11 mouse cellular contexts compared by ENCODE assay signal in the genomic region with DNA sequence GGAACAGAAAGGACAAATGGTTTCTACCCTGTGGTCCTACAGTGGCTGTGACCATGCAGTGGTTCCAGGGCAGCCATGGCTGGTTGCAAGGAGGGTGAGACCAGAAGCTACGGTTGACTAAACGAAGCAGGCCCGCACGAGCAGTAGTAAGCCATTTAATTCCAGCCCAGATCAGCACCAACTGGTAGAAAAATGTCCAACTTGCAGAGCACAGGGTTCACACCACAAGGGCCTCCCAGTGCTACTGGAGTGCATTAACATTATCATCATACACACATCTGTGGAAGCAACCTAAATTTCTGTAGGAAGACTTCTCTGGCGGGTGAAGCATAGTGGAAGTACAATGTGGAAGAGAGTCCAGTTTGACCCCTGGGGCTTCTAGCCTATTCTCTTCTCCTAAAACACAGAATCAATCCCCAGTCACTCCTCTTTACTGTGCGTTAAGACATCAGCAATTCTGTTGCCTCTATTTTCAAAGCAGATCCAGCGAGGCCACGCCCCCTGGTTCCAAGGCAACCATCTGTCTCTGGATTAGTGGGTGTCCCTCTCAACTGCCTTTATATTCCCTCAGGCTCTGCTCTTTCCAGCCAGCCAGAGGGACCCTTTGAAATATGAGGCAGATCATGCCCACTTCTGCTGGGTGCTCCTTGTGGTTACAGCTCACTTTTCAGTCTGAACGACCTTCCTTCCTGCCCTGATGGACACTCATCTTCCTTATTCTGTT.
DNase-seq lines count a peak whose midpoint lies in the region; ATAC-seq lines count a peak whose summit lies in the region.
"Had no signal": no experiment of that assay in that cellular context is flagged by ENCODE, and none has a peak within 500 bp of the region (broad histone marks: within the 10 kb centered on the region; RNA-seq: fewer than 3 reads in every experiment).

No protein-coding gene starts in this region.

- H3K27ac ChIP-seq in hindbrain, embryonic 13.5 days = peak overlapping the region; percentile 48
- no peak overlapping the region for H3K27ac ChIP-seq in midbrain, embryonic 16.5 days (ENCODE audit: low read length)
- no peak overlapping the region for H3K27ac ChIP-seq in liver, embryonic 12.5 days
- H3K27ac ChIP-seq: limb, embryonic 15.5 days had no signal

- peaks cover 17% of the 10 kb centered on the region for H3K4me1 ChIP-seq in hindbrain, embryonic 13.5 days (replicated peaks)
- no peaks in the 10 kb centered on the region; the same call in 1 of the 2 replicates for H3K4me1 ChIP-seq in midbrain, embryonic 16.5 days (ENCODE audit: control insufficient read depth, insufficient read depth, low read length)
- H3K4me1 ChIP-seq in liver, embryonic 12.5 days = no peaks in the 10 kb centered on the region
- H3K4me1 ChIP-seq: limb, embryonic 15.5 days; megakaryocyte, embryonic 14.5 days had no signal

- intact Hi-C loops in heart, postnatal 25 days (cut with DNase I) = no loop called here

- no peak overlapping the region for H3K4me2 ChIP-seq in hindbrain, embryonic 13.5 days
- no peak overlapping the region for H3K4me2 ChIP-seq in midbrain, embryonic 16.5 days (ENCODE audit: low read length)
- no peak overlapping the region for H3K4me2 ChIP-seq in liver, embryonic 12.5 days
- H3K4me2 ChIP-seq: limb, embryonic 15.5 days had no signal

- no peaks in the 10 kb centered on the region for H3K9me3 ChIP-seq in hindbrain, embryonic 13.5 days
- no peaks in the 10 kb centered on the region for H3K9me3 ChIP-seq in midbrain, embryonic 16.5 days (replicated peaks; ENCODE audit: control insufficient read depth, low read length, poor library complexity, severe bottlenecking)
- H3K9me3 ChIP-seq in liver, embryonic 12.5 days (replicated peaks) = no peaks in the 10 kb centered on the region
- H3K9me3 ChIP-seq: limb, embryonic 15.5 days; megakaryocyte, embryonic 14.5 days had no signal

- peak; percentile 35 to 73 for DNase-seq in layer of hippocampus, adult 18-20 months (ENCODE audit: low spot score in 2 of 2)
- DNase-seq in layer of hippocampus, adult 9-10 months (ENCODE audit: low spot score) = no peak
- DNase-seq in embryo, embryonic 10 days (ENCODE audit: low spot score) = peak; percentile 68
- no peak for DNase-seq in heart, postnatal 25 days (ENCODE audit: low spot score)
- DNase-seq in gastrocnemius, adult 8-10 months (ENCODE audit: low spot score in 2 of 2) = no peak
- DNase-seq: cerebellum, adult 11 months had no signal

- 0 out of 2 replicates have a peak, but pooled peaks have one; percentile 12 for ATAC-seq in hindbrain, embryonic 13.5 days (ENCODE audit: low FRiP score)
- ATAC-seq in midbrain, embryonic 16.5 days = 0 out of 2 replicates have a peak, but pooled peaks have one; percentile 32
- no peak for ATAC-seq in liver, embryonic 12.5 days

- H3K27me3 ChIP-seq in hindbrain, embryonic 13.5 days = no peaks in the 10 kb centered on the region
- no peaks in the 10 kb centered on the region for H3K27me3 ChIP-seq in midbrain, embryonic 16.5 days (ENCODE audit: control insufficient read depth, insufficient read depth, low read depth, low read length)
- H3K27me3 ChIP-seq in liver, embryonic 12.5 days (replicated peaks) = no peaks in the 10 kb centered on the region
- H3K27me3 ChIP-seq: limb, embryonic 15.5 days; megakaryocyte, embryonic 14.5 days had no signal

- WGBS in hindbrain, embryonic 13.5 days = 59% methylated on average over 9 of the region's 9 CpGs
- WGBS in midbrain, embryonic 16.5 days = 52% methylated on average over 9 of the region's 9 CpGs
- WGBS in liver, embryonic 12.5 days (ENCODE audit: insufficient replicate concordance) = 74% methylated on average over 9 of the region's 9 CpGs

- H3K4me3 ChIP-seq in hindbrain, embryonic 13.5 days = no peak overlapping the region
- H3K4me3 ChIP-seq in midbrain, embryonic 16.5 days (ENCODE audit: low read depth, low read length) = no peak overlapping the region
- no peak overlapping the region for H3K4me3 ChIP-seq in liver, embryonic 12.5 days
- H3K4me3 ChIP-seq: limb, embryonic 15.5 days; megakaryocyte, embryonic 14.5 days had no signal

- H3K36me3 ChIP-seq in hindbrain, embryonic 13.5 days = peaks cover 36% of the 10 kb centered on the region
- peaks cover 6% of the 10 kb centered on the region; the same call in 1 of the 2 replicates for H3K36me3 ChIP-seq in midbrain, embryonic 16.5 days (ENCODE audit: control insufficient read depth, insufficient read depth, low read length)
- peaks cover 16% of the 10 kb centered on the region for H3K36me3 ChIP-seq in liver, embryonic 12.5 days

- no peak overlapping the region for H3K9ac ChIP-seq in hindbrain, embryonic 13.5 days
- H3K9ac ChIP-seq in midbrain, embryonic 16.5 days (ENCODE audit: low read depth, low read length) = no peak overlapping the region
- H3K9ac ChIP-seq in liver, embryonic 12.5 days = no peak overlapping the region
- H3K9ac ChIP-seq: limb, embryonic 15.5 days had no signal

Comparison
In these comparisons a context has a peak if more than half of its experiments do, and no peak if none do; other contexts are left out.
1. DNase-seq: peak in layer of hippocampus, adult 18-20 months (2 of 2) and embryo, embryonic 10 days (single experiment); none in layer of hippocampus, adult 9-10 months (single experiment), heart, postnatal 25 days (single experiment) and gastrocnemius, adult 8-10 months (0 of 2).